Mouse (Mus musculus) neural tube, embryonic 11.5 days (tissue): ENCODE measurements around the gene Cep89. TPM values are rescaled to one million over a fixed set of nuclear protein-coding genes. Genes with fewer than 3 reads are reported as not detected.

Experiments
- ATAC-seq: fragments of 200-750 bp; cut with Nextera tagmentation; 2 replicates; pipeline ENCODE4 v1.8.0; 2017; ENCODE audit warnings: moderate number of reproducible peaks, mild to moderate bottlenecking, moderate TSS enrichment, moderate library complexity; ENCODE audit not compliant: insufficient read depth, low FRiP score, low TSS enrichment
- DNase-seq: peaks from one replicate; pipeline ENCODE4 v3.0.0-alpha.2; 2015; ENCODE audit warnings: low spot score
- H3K27ac ChIP-seq: fragments of 300-500 bp; sonication (generic); 2 replicates; pipeline ENCODE4 v1.5.1; 2014; ENCODE audit warnings: low read depth, mild to moderate bottlenecking, low read length
- H3K27me3 ChIP-seq: fragments of 300-500 bp; sonication (generic); 2 replicates; pipeline ENCODE4 v1.6.1; 2014; ENCODE audit warnings: mild to moderate bottlenecking, low read length, mixed read lengths; ENCODE audit not compliant: control insufficient read depth, insufficient read depth
- H3K36me3 ChIP-seq: fragments of 300-500 bp; sonication (generic); 2 replicates; pipeline ENCODE4 v1.6.1; 2014; ENCODE audit warnings: mild to moderate bottlenecking, low read length, moderate library complexity, mixed read lengths; ENCODE audit not compliant: control insufficient read depth, insufficient read depth
- H3K4me1 ChIP-seq: fragments of 300-500 bp; sonication (generic); 2 replicates; pipeline ENCODE4 v1.6.1; 2014; ENCODE audit warnings: low read length, mixed read lengths; ENCODE audit not compliant: control insufficient read depth, insufficient read depth
- H3K4me2 ChIP-seq: fragments of 300-500 bp; sonication (generic); 2 replicates; pipeline ENCODE4 v1.6.1; 2014; ENCODE audit warnings: low read depth, mild to moderate bottlenecking, moderate library complexity
- H3K4me3 ChIP-seq: fragments of 300-500 bp; sonication (generic); 2 replicates; pipeline ENCODE4 v1.5.1; 2014; ENCODE audit warnings: low read depth, low read length
- H3K9ac ChIP-seq: fragments of 300-500 bp; sonication (generic); 2 replicates; pipeline ENCODE4 v1.6.1; 2014; ENCODE audit warnings: mild to moderate bottlenecking, low read length
- H3K9me3 ChIP-seq: fragments of 300-500 bp; sonication (generic); 2 replicates; pipeline ENCODE4 v1.6.1; 2016; ENCODE audit warnings: low read length; ENCODE audit not compliant: control insufficient read depth
- WGBS: fragments of 180-500 bp; shearing (Covaris S2); extraction: QIAGEN DNeasy Blood & Tissue Kit; methylation state at CpG from one replicate; pipeline ENCODE4 v1.1.7; 2014; 5-methylcytosine and 5-hydroxymethylcytosine counted together
- polyA plus RNA-seq: library from polyadenylated mRNA; unstranded; fragments of >200 nt; fragmentation: Nextera tagmentation; extraction: Ambion mirVana; gene quantifications from 2 replicates; pipeline ENCODE4 v1.2.1, GENCODE M21; 2014

Gene Cep89
- polyA plus RNA-seq, 1 experiment from 2014 or later = 39.3 TPM

DNA sequence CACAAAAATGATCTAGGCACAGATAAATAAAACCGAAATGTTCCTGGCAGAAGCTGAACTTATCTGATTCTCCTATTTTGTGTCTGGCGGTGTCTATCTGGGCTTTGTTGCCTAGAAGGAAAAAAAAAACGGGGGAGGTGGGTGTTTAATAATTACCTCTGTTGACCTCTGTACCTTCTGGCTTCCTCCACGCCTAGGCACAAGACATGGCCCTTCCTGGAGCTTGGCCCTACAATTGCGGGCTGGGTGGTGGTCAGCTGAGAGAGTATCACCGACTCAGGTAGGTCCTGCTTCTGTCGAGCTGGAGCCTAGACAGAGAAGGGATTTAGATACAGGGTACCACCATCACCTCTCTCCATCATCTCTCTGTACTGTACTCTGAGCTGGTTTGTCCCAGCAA lies 52.0 kb downstream of the Cep89 start:
- Histone ChIP-seq H3K4me1 (no peaks in the 10 kb centered on the region), H3K9me3 (no peaks in the 10 kb centered on the region), H3K4me2 (no peak overlapping the region), H3K36me3 (no peaks in the 10 kb centered on the region), H3K9ac (no peak overlapping the region), H3K4me3 (no peak overlapping the region), H3K27ac (no peak overlapping the region), H3K27me3 (no peaks in the 10 kb centered on the region)
- ATAC-seq (no peak), DNase-seq (no peak)
- WGBS = 82% methylated on average over 7 of the region's 7 CpGs

GRCm38 (mm10) chr7:35456091-35456814 lies 59.4 kb downstream of the Cep89 start:
- Histone ChIP-seq H3K4me2 (no peak overlapping the region), H3K27ac (no peak overlapping the region), H3K9me3 (no peaks in the 10 kb centered on the region), H3K27me3 (no peaks in the 10 kb centered on the region), H3K4me3 (no peak overlapping the region), H3K9ac (no peak overlapping the region), H3K4me1 (no peaks in the 10 kb centered on the region), H3K36me3 (no peaks in the 10 kb centered on the region)
- 81% methylated on average over 4 of the region's 4 CpGs for WGBS
- DNase-seq = no peak
- no peak for ATAC-seq

DNA sequence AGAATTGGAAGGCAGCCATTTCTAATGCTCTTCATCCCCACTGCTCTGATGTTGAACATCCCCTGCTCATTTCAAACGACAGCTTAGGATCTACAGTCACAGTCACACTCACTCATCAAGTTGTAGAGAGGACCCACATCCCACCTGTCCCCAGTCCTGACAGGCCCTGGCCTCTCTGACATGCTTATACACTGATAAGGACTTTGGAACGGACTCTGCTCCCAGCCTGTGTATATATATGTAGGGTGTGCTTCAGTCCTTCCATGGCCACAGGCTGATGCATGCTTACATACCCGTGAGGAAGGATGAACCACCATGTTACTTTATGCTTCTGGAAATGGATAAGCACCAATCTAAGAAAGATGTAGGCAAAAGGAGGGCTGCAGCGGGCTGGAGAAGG lies 64.1 kb downstream of the Cep89 start:
- WGBS = 85% methylated on average over 4 of the region's 4 CpGs
- no peak for ATAC-seq
- Histone ChIP-seq H3K36me3 (no peaks in the 10 kb centered on the region), H3K4me3 (no peak overlapping the region), H3K9me3 (no peaks in the 10 kb centered on the region), H3K9ac (no peak overlapping the region), H3K27ac (no peak overlapping the region), H3K27me3 (no peaks in the 10 kb centered on the region), H3K4me1 (no peaks in the 10 kb centered on the region), H3K4me2 (no peak overlapping the region)
- no peak for DNase-seq

DNA sequence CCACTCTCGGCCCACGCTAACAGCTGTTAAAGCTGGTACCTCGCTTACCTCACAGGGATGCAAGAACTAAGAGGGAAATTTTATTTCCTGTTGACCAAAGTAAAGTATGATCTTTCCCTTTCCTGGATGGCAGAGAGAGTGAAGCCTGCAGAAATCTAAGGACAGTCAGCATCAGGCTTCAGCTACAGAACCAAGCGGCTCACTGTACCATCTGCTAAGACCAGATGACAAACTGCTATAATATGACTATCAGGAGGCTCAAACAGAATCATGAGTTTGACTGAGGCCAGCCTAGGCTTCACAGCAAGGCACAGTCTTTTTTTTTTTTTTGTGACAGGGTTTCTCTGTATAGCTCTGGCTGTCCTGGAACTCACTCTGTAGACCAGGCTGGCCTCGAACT lies 68.2 kb downstream of the Cep89 start:
- DNase-seq (no peak), ATAC-seq (no peak)
- Histone ChIP-seq H3K4me3 (no peak overlapping the region), H3K27ac (no peak overlapping the region), H3K36me3 (no peaks in the 10 kb centered on the region), H3K27me3 (no peaks in the 10 kb centered on the region), H3K4me1 (no peaks in the 10 kb centered on the region), H3K4me2 (no peak overlapping the region), H3K9me3 (no peaks in the 10 kb centered on the region), H3K9ac (no peak overlapping the region)
- 96% methylated on average over 5 of the region's 5 CpGs for WGBS

DNA sequence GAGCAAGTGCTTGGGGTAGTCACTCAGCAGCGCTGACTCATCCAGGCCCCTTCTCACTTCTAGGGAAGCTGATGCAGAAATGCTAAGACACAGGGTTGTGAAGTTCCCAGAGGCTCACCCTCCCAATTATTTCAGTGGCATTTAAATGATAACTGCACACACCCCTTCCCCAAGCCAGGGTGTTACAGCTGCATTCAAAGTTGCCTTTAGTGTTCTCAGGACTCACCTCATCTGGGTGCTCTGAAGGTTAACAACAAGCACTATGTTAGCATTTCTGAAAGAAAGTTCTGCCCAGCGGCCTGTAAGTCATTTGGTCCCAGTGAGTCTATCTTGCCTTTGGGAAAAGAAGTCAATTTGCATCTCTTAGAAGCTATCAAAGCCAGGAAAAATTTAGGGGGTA lies 71.0 kb downstream of the Cep89 start:
- Histone ChIP-seq H3K9me3 (no peaks in the 10 kb centered on the region), H3K27me3 (no peaks in the 10 kb centered on the region), H3K36me3 (no peaks in the 10 kb centered on the region), H3K9ac (no peak overlapping the region), H3K4me3 (no peak overlapping the region), H3K27ac (no peak overlapping the region), H3K4me2 (no peak overlapping the region), H3K4me1 (no peaks in the 10 kb centered on the region)
- DNase-seq (no peak), ATAC-seq (no peak)
- WGBS = 57% methylated on average over 2 of the region's 2 CpGs

GRCm38 (mm10) chr7:35470794-35471193 lies 74.0 kb downstream of the Cep89 start:
- no peak overlapping the region for H3K27ac ChIP-seq
- H3K4me3 ChIP-seq = no peak overlapping the region
- H3K27me3 ChIP-seq = no peaks in the 10 kb centered on the region
- no peaks in the 10 kb centered on the region; the same call in 1 of the 2 replicates for H3K9me3 ChIP-seq
- 60% methylated on average over 4 of the region's 4 CpGs for WGBS
- no peak overlapping the region for H3K9ac ChIP-seq
- ATAC-seq (no peak), DNase-seq (no peak)
- no peak overlapping the region for H3K4me2 ChIP-seq
- no peaks in the 10 kb centered on the region for H3K36me3 ChIP-seq
- no peaks in the 10 kb centered on the region for H3K4me1 ChIP-seq

- no peak overlapping the region for H3K4me2 ChIP-seq
- no peak overlapping the region for H3K27ac ChIP-seq
- ATAC-seq (no peak), DNase-seq (no peak)
- no peaks in the 10 kb centered on the region for H3K36me3 ChIP-seq
- no peak overlapping the region for H3K9ac ChIP-seq
- H3K4me3 ChIP-seq = no peak overlapping the region
- no peaks in the 10 kb centered on the region for H3K27me3 ChIP-seq
- 93% methylated on average over 2 of the region's 2 CpGs for WGBS
- no peaks in the 10 kb centered on the region; the same call in 1 of the 2 replicates for H3K9me3 ChIP-seq
- no peaks in the 10 kb centered on the region for H3K4me1 ChIP-seq
Observed at GRCm38 (mm10) chr7:35476457-35476856, 79.6 kb downstream of the Cep89 start.

GRCm38 (mm10) chr7:35485126-35485525 lies 88.3 kb downstream of the Cep89 start:
- ATAC-seq (no peak), DNase-seq (no peak)
- no peaks in the 10 kb centered on the region for H3K9me3 ChIP-seq
- no peak overlapping the region for H3K9ac ChIP-seq
- 87% methylated on average over 2 of the region's 2 CpGs for WGBS
- no peaks in the 10 kb centered on the region for H3K36me3 ChIP-seq
- no peak overlapping the region for H3K4me2 ChIP-seq
- no peaks in the 10 kb centered on the region for H3K4me1 ChIP-seq
- H3K4me3 ChIP-seq = no peak overlapping the region
- no peak overlapping the region for H3K27ac ChIP-seq
- H3K27me3 ChIP-seq = no peaks in the 10 kb centered on the region

- WGBS = 86% methylated on average over 8 of the region's 8 CpGs
- no peak overlapping the region for H3K9ac ChIP-seq
- no peak for ATAC-seq
Observed at GRCm38 (mm10) chr7:35486553-35486952, 89.7 kb downstream of the Cep89 start.

More at GRCm38 (mm10) chr7:35486553-35486952, 89.7 kb downstream of the Cep89 start:
- H3K9me3 ChIP-seq = no peaks in the 10 kb centered on the region
- no peaks in the 10 kb centered on the region for H3K27me3 ChIP-seq
- no peak overlapping the region for H3K4me3 ChIP-seq
- no peak for DNase-seq
- H3K4me1 ChIP-seq = no peaks in the 10 kb centered on the region
- H3K4me2 ChIP-seq = no peak overlapping the region
- H3K27ac ChIP-seq = no peak overlapping the region
- H3K36me3 ChIP-seq = no peaks in the 10 kb centered on the region
